8 mouse cellular contexts compared by ENCODE assay signal in genomic region chr17:52600882-52601371, GRCm38 (mm10). TPM values are rescaled to one million over a fixed set of nuclear protein-coding genes. Genes with fewer than 3 reads are reported as not detected.
A peak's percentile ranks its signal among the peaks of the same experiment; 100 is the strongest.
DNase-seq lines count a peak whose midpoint lies in the region; ATAC-seq and TF ChIP-seq lines count a peak whose summit lies in the region.

No protein-coding gene starts in this region.

- intact Hi-C loops in heart, postnatal 25 days (cut with DNase I) = no loop called here

- under 1% methylated on average over 22 of the region's 22 CpGs for WGBS in embryonic facial prominence, embryonic 10.5 days
- 1% methylated on average over 22 of the region's 22 CpGs for WGBS in heart, embryonic 13.5 days
- WGBS in kidney, postnatal 0 days = under 1% methylated on average over 20 of the region's 22 CpGs
- WGBS in limb, embryonic 14.5 days = 0% methylated on average over 17 of the region's 22 CpGs
- 0% methylated on average over 22 of the region's 22 CpGs for WGBS in midbrain, embryonic 13.5 days

- peaks cover 18% of the 10 kb centered on the region for H3K4me1 ChIP-seq in embryonic facial prominence, embryonic 10.5 days
- H3K4me1 ChIP-seq in heart, embryonic 13.5 days = peaks cover 14% of the 10 kb centered on the region
- H3K4me1 ChIP-seq in kidney, postnatal 0 days (replicated peaks; ENCODE audit: insufficient read depth, low read length) = no peaks in the 10 kb centered on the region
- no peaks in the 10 kb centered on the region for H3K4me1 ChIP-seq in limb, embryonic 14.5 days (ENCODE audit: control insufficient read depth, insufficient read depth, low read length)
- peaks cover 15% of the 10 kb centered on the region for H3K4me1 ChIP-seq in midbrain, embryonic 13.5 days (replicated peaks)

- H3K9me3 ChIP-seq in embryonic facial prominence, embryonic 10.5 days = no peaks in the 10 kb centered on the region
- no peaks in the 10 kb centered on the region for H3K9me3 ChIP-seq in heart, embryonic 13.5 days
- H3K9me3 ChIP-seq in kidney, postnatal 0 days (replicated peaks; ENCODE audit: low read length) = no peaks in the 10 kb centered on the region
- H3K9me3 ChIP-seq in limb, embryonic 14.5 days (ENCODE audit: control insufficient read depth, low read length) = no peaks in the 10 kb centered on the region
- no peaks in the 10 kb centered on the region for H3K9me3 ChIP-seq in midbrain, embryonic 13.5 days

- H3K4me3 ChIP-seq in embryonic facial prominence, embryonic 10.5 days = peak overlapping the region; percentile 63
- peak overlapping the region; percentile 56 for H3K4me3 ChIP-seq in heart, embryonic 13.5 days
- H3K4me3 ChIP-seq in kidney, postnatal 0 days (replicated peaks; ENCODE audit: low read depth, low read length) = peak overlapping the region; percentile 43
- peak overlapping the region; percentile 17 for H3K4me3 ChIP-seq in limb, embryonic 14.5 days (replicated peaks; ENCODE audit: low read length)
- H3K4me3 ChIP-seq in midbrain, embryonic 13.5 days (replicated peaks) = peak overlapping the region; percentile 72

- peak overlapping the region; percentile 81 for H3K27ac ChIP-seq in embryonic facial prominence, embryonic 10.5 days (replicated peaks)
- H3K27ac ChIP-seq in heart, embryonic 13.5 days (replicated peaks) = no peak overlapping the region
- H3K27ac ChIP-seq in kidney, postnatal 0 days = no peak overlapping the region
- H3K27ac ChIP-seq in limb, embryonic 14.5 days (replicated peaks; ENCODE audit: low read depth, low read length) = no peak overlapping the region
- H3K27ac ChIP-seq in midbrain, embryonic 13.5 days = peak overlapping the region; percentile 93

- H3K9ac ChIP-seq in heart, embryonic 13.5 days = peak overlapping the region; percentile 56
- no peak overlapping the region for H3K9ac ChIP-seq in kidney, postnatal 0 days (ENCODE audit: low read depth, low read length)
- H3K9ac ChIP-seq in limb, embryonic 14.5 days (ENCODE audit: low read depth, low read length, severe bottlenecking) = no peak overlapping the region
- H3K9ac ChIP-seq in midbrain, embryonic 13.5 days (replicated peaks) = peak overlapping the region; percentile 91

- peak; percentile 92 for DNase-seq in heart, adult 11 months
- DNase-seq in heart, postnatal 25 days (ENCODE audit: low spot score) = no peak
- DNase-seq in embryonic facial prominence, embryonic 10.5 days (ENCODE audit: low spot score) = peak; percentile 80
- peak; percentile 53 for DNase-seq in kidney, postnatal 0 days (ENCODE audit: low spot score)
- DNase-seq in limb, embryonic 14.5 days (ENCODE audit: low spot score) = no peak
- peak; percentile 64 for DNase-seq in telencephalon, adult 2 months (ENCODE audit: low read depth, low spot score)

- peaks cover 47% of the 10 kb centered on the region for H3K27me3 ChIP-seq in embryonic facial prominence, embryonic 10.5 days (replicated peaks; ENCODE audit: low read depth, poor library complexity, severe bottlenecking)
- peaks cover 48% of the 10 kb centered on the region for H3K27me3 ChIP-seq in heart, embryonic 13.5 days (replicated peaks)
- no peaks in the 10 kb centered on the region for H3K27me3 ChIP-seq in kidney, postnatal 0 days (ENCODE audit: insufficient read depth, low read length)
- H3K27me3 ChIP-seq in limb, embryonic 14.5 days (ENCODE audit: control insufficient read depth, insufficient read depth, low read length) = peaks cover 37% of the 10 kb centered on the region
- no peaks in the 10 kb centered on the region for H3K27me3 ChIP-seq in midbrain, embryonic 13.5 days

- H3K4me2 ChIP-seq in heart, embryonic 13.5 days = peak overlapping the region; percentile 80
- peak overlapping the region; percentile 78 for H3K4me2 ChIP-seq in kidney, postnatal 0 days (ENCODE audit: low read length)
- H3K4me2 ChIP-seq in limb, embryonic 14.5 days (replicated peaks; ENCODE audit: low read depth, low read length, severe bottlenecking) = peak overlapping the region; percentile 44
- peak overlapping the region; percentile 95 for H3K4me2 ChIP-seq in midbrain, embryonic 13.5 days (replicated peaks)

- H3K36me3 ChIP-seq in embryonic facial prominence, embryonic 10.5 days (replicated peaks) = no peaks in the 10 kb centered on the region
- no peaks in the 10 kb centered on the region for H3K36me3 ChIP-seq in heart, embryonic 13.5 days
- H3K36me3 ChIP-seq in kidney, postnatal 0 days (ENCODE audit: insufficient read depth, low read length) = no peaks in the 10 kb centered on the region
- no peaks in the 10 kb centered on the region for H3K36me3 ChIP-seq in limb, embryonic 14.5 days (ENCODE audit: control insufficient read depth, insufficient read depth, low read length)
- H3K36me3 ChIP-seq in midbrain, embryonic 13.5 days = no peaks in the 10 kb centered on the region

- no peak for ATAC-seq in heart, embryonic 13.5 days (ENCODE audit: extremely low read depth, insufficient number of reproducible peaks, low FRiP score, low TSS enrichment)
- ATAC-seq in kidney, postnatal 0 days (replicated peaks; ENCODE audit: low FRiP score, low read depth) = peak; percentile 78
- ATAC-seq in limb, embryonic 14.5 days (ENCODE audit: low FRiP score, low read depth) = no peak
- peak; percentile 95 for ATAC-seq in midbrain, embryonic 13.5 days

- TF ChIP-seq CTCF in kidney, postnatal 0 days (IDR thresholded peaks at IDR 0.05; ENCODE audit: low read depth) = no peak

- TF ChIP-seq POLR2A in limb, embryonic 14.5 days (IDR thresholded peaks at IDR 0.05; ENCODE audit: borderline replicate concordance, extremely low read depth, insufficient read depth, insufficient read length) = no peak

RNA-seq across cellular contexts. Expression of gene Kcnh8, which starts 1.6 kb away (rescaled TPM):
- under 1 TPM in 1 of 2 experiments, not detected in 1; 0.08 TPM for total RNA-seq in heart, postnatal 25 days (2021)
- polyA plus RNA-seq in embryonic facial prominence, embryonic 10.5 days (2016; fragmentation: Nextera tagmentation; extraction: Ambion mirVana) = 0.38 and 0.61 TPM in 2 replicates
- 0.04 TPM in 1 of 2 replicates, not detected in the other for polyA plus RNA-seq in heart, embryonic 13.5 days (2015; fragmentation: Nextera tagmentation; extraction: Ambion mirVana)
- polyA plus RNA-seq in kidney, postnatal 0 days (2015; fragmentation: Nextera tagmentation; extraction: Ambion mirVana) = 0.30 and 0.33 TPM in 2 replicates
- polyA plus RNA-seq in limb, embryonic 14.5 days (2012; rRNA removed) = 0.04 and 0.08 TPM in 2 replicates
- 0.04 TPM in 1 of 2 replicates, not detected in the other for polyA plus RNA-seq in limb, embryonic 14.5 days (2014; fragmentation: Nextera tagmentation; extraction: Ambion mirVana)
- 5.5 and 6.0 TPM in 2 replicates for polyA plus RNA-seq in midbrain, embryonic 13.5 days (2015; fragmentation: Nextera tagmentation; extraction: Ambion mirVana)

Comparison
In these comparisons a context has a peak if more than half of its experiments do, and no peak if none do; other contexts are left out.
1. DNase-seq: peak in heart, adult 11 months (single experiment), embryonic facial prominence, embryonic 10.5 days (single experiment), kidney, postnatal 0 days (single experiment) and telencephalon, adult 2 months (single experiment); none in heart, postnatal 25 days (single experiment) and limb, embryonic 14.5 days (single experiment).
2. H3K27ac ChIP-seq: peak in embryonic facial prominence, embryonic 10.5 days (single experiment) and midbrain, embryonic 13.5 days (single experiment); none in heart, embryonic 13.5 days (single experiment), kidney, postnatal 0 days (single experiment) and limb, embryonic 14.5 days (single experiment).
3. H3K4me3 ChIP-seq: peak in every context shown above with its lines; median percentile 72 in midbrain, embryonic 13.5 days; 63 in embryonic facial prominence, embryonic 10.5 days; 56 in heart, embryonic 13.5 days; 43 in kidney, postnatal 0 days; 17 in limb, embryonic 14.5 days.
4. ATAC-seq: peak in kidney, postnatal 0 days (single experiment) and midbrain, embryonic 13.5 days (single experiment); none in heart, embryonic 13.5 days (single experiment) and limb, embryonic 14.5 days (single experiment).
5. H3K4me2 ChIP-seq: peak in every context shown above with its lines; median percentile 95 in midbrain, embryonic 13.5 days; 80 in heart, embryonic 13.5 days; 78 in kidney, postnatal 0 days; 44 in limb, embryonic 14.5 days.
6. H3K9ac ChIP-seq: peak in heart, embryonic 13.5 days (single experiment) and midbrain, embryonic 13.5 days (single experiment); none in kidney, postnatal 0 days (single experiment) and limb, embryonic 14.5 days (single experiment).